Mouse (Mus musculus) adrenal gland, postnatal 10 days (tissue): Measurements from ENCODE around the gene Rnaseh2a. TPM values are rescaled to one million over a fixed set of nuclear protein-coding genes. Genes with fewer than 3 reads are reported as not detected.
A peak's percentile ranks its signal among the peaks of the same experiment; 100 is the strongest.

Experiments
- DNase-seq: peaks from one replicate; pipeline ENCODE4 v3.0.0; 2021; ENCODE audit warnings: mixed read lengths
- long read RNA-seq, 2 experiments: library from polyadenylated mRNA; stranded (forward); transcript quantifications; one replicate each; pipeline ENCODE4 v2.0.0; 2021
- total RNA-seq, 2 experiments: library from RNA; stranded (reverse); gene quantifications; 2 replicates each; pipeline ENCODE4 v1.2.3; 2021

Gene Rnaseh2a
- 10 to 100 TPM; 88.6 to 91.7 TPM for total RNA-seq
- long read RNA-seq, experiment 1, transcript Rnaseh2a-202 (10 exons, 2,981 nt) = minor isoform, 18 of 94 reads
- long read RNA-seq, experiment 1, transcript Rnaseh2a-203 (8 exons, 2,044 nt) = major isoform, 59 of 94 reads
- long read RNA-seq, experiment 1, partial matches to known transcripts = 7 of 94 reads
- long read RNA-seq, experiment 1, other reads (novel, unspliced or antisense) = 10 of 94 reads
- long read RNA-seq, experiment 2, transcript Rnaseh2a-203 (8 exons, 2,044 nt) = major isoform, 34 of 47 reads
- long read RNA-seq, experiment 2, partial matches to known transcripts = 1 of 47 reads
- long read RNA-seq, experiment 2, other reads (novel, unspliced or antisense) = 4 of 47 reads

GRCm38 (mm10) chr8:84969241-84970134 lies at the start of gene Rnaseh2a, which contains the start of the genes Gm49661 and Prdx2:
TSS of gene Rnaseh2a (minus strand) at chr8:84969767.
TSS of gene Gm49661 (minus strand) at chr8:84969433.
TSS of gene Prdx2 (plus strand) at chr8:84969587.
- DNase-seq = peak; percentile 90

- no peak for DNase-seq
Measured at GRCm38 (mm10) chr8:85017209-85017608, 47.6 kb upstream of the Rnaseh2a start.

GRCm38 (mm10) chr8:85016724-85017123 lies 47.2 kb upstream of the Rnaseh2a start:
- no peak for DNase-seq

- DNase-seq = no peak
Measured at GRCm38 (mm10) chr8:85014431-85014830, 44.9 kb upstream of the Rnaseh2a start, which contains the start of gene Best2. TSS of gene Best2 (minus strand) at chr8:85014531.

GRCm38 (mm10) chr8:85013230-85013840 lies 43.8 kb upstream of the Rnaseh2a start:
- DNase-seq = peak; percentile 79

GRCm38 (mm10) chr8:85011242-85011641 lies 41.7 kb upstream of the Rnaseh2a start:
- no peak for DNase-seq

- peak; percentile 70 for DNase-seq
Measured at GRCm38 (mm10) chr8:85007686-85008085, 38.1 kb upstream of the Rnaseh2a start.

GRCm38 (mm10) chr8:84997649-84998295 lies 28.2 kb upstream of the Rnaseh2a start:
- DNase-seq = peak; percentile 94

- DNase-seq = no peak
Measured at GRCm38 (mm10) chr8:84996978-84997377, 27.4 kb upstream of the Rnaseh2a start.

GRCm38 (mm10) chr8:84995680-84996079 lies 26.1 kb upstream of the Rnaseh2a start:
- DNase-seq = no peak

GRCm38 (mm10) chr8:84994375-84994774 lies 24.8 kb upstream of the Rnaseh2a start:
- no peak for DNase-seq

- DNase-seq = no peak
Measured at GRCm38 (mm10) chr8:84990836-84991235, 21.3 kb upstream of the Rnaseh2a start.

- peak; percentile 98 for DNase-seq
Measured at GRCm38 (mm10) chr8:84990349-84990748, 20.8 kb upstream of the Rnaseh2a start, which contains the start of gene Hook2. TSS of gene Hook2 (plus strand) at chr8:84990603.

GRCm38 (mm10) chr8:84989810-84990209 lies 20.2 kb upstream of the Rnaseh2a start:
- DNase-seq = peak; percentile 96

- DNase-seq = peak; percentile 65
Measured at GRCm38 (mm10) chr8:84989311-84989731, 19.8 kb upstream of the Rnaseh2a start.

- no peak for DNase-seq
Measured at GRCm38 (mm10) chr8:84987903-84988302, 18.3 kb upstream of the Rnaseh2a start.

- no peak for DNase-seq
Measured at GRCm38 (mm10) chr8:84987388-84987787, 17.8 kb upstream of the Rnaseh2a start.

- no peak for DNase-seq
Measured at GRCm38 (mm10) chr8:84986379-84986945, 16.9 kb upstream of the Rnaseh2a start.

GRCm38 (mm10) chr8:84985684-84986378 lies 16.3 kb upstream of the Rnaseh2a start:
- peak; percentile 94 for DNase-seq

GRCm38 (mm10) chr8:84985049-84985683 lies 15.6 kb upstream of the Rnaseh2a start:
- DNase-seq = no peak
